Mouse (Mus musculus): ENCODE results near the gene Nufip2. TPM values are rescaled to one million over a fixed set of nuclear protein-coding genes. Genes with fewer than 3 reads are reported as not detected.

Nufip2 gene
- polyA plus RNA-seq, 1 experiment from 2014 or later = 3.9 TPM

GRCm38 (mm10) chr11:77697232-77697631 is 11.3 kb downstream of the Nufip2 start:
- H3K36me3 ChIP-seq (ENCODE audit: insufficient read depth, low read length) = peaks cover 23% of the 10 kb centered on the region; the same call in 1 of the 2 replicates
- no peak for DNase-seq (ENCODE audit: low spot score)
- WGBS = 49% methylated on average over 2 of the region's 2 CpGs

GRCm38 (mm10) chr11:77705920-77706319 is 20.0 kb downstream of the Nufip2 start:
- Histone ChIP-seq H3K9ac (ENCODE audit: low read depth, low read length) (no peak overlapping the region), H3K4me1 (replicated peaks; ENCODE audit: insufficient read depth, low read length) (no peaks in the 10 kb centered on the region), H3K9me3 (replicated peaks; ENCODE audit: low read length) (no peaks in the 10 kb centered on the region), H3K4me2 (ENCODE audit: low read length) (no peak overlapping the region), H3K27me3 (ENCODE audit: insufficient read depth, low read length) (no peaks in the 10 kb centered on the region), H3K27ac (no peak overlapping the region), H3K36me3 (ENCODE audit: insufficient read depth, low read length) (peaks cover 16% of the 10 kb centered on the region; the same call in 1 of the 2 replicates), H3K4me3 (replicated peaks; ENCODE audit: low read depth, low read length) (no peak overlapping the region)
- no peak for ATAC-seq (replicated peaks; ENCODE audit: low FRiP score, low read depth)
- TF ChIP-seq CTCF (IDR thresholded peaks at IDR 0.05; ENCODE audit: low read depth) = no peak
- 86% methylated on average over 3 of the region's 3 CpGs for WGBS
- no peak for DNase-seq (ENCODE audit: low spot score)

More at GRCm38 (mm10) chr11:77697232-77697631, 11.3 kb downstream of the Nufip2 start:
- no peak for ATAC-seq (replicated peaks; ENCODE audit: low FRiP score, low read depth)
- H3K4me1 ChIP-seq (replicated peaks; ENCODE audit: insufficient read depth, low read length) = no peaks in the 10 kb centered on the region
- TF ChIP-seq CTCF (IDR thresholded peaks at IDR 0.05; ENCODE audit: low read depth) = peak; percentile 8; the same call in 1 of the 2 replicates
- H3K9me3 ChIP-seq (replicated peaks; ENCODE audit: low read length) = no peaks in the 10 kb centered on the region
- no peaks in the 10 kb centered on the region for H3K27me3 ChIP-seq (ENCODE audit: insufficient read depth, low read length)
- H3K4me2 ChIP-seq (ENCODE audit: low read length) = no peak overlapping the region
- no peak overlapping the region for H3K27ac ChIP-seq
- no peak overlapping the region for H3K4me3 ChIP-seq (replicated peaks; ENCODE audit: low read depth, low read length)
- no peak overlapping the region for H3K9ac ChIP-seq (ENCODE audit: low read depth, low read length)

- H3K4me3 ChIP-seq (replicated peaks; ENCODE audit: low read depth, low read length) = no peak overlapping the region
- peaks cover 20% of the 10 kb centered on the region; the same call in 1 of the 2 replicates for H3K36me3 ChIP-seq (ENCODE audit: insufficient read depth, low read length)
- H3K9ac ChIP-seq (ENCODE audit: low read depth, low read length) = no peak overlapping the region
- no peaks in the 10 kb centered on the region for H3K27me3 ChIP-seq (ENCODE audit: insufficient read depth, low read length)
- WGBS = 50% methylated on average over 3 of the region's 3 CpGs
- TF ChIP-seq CTCF (IDR thresholded peaks at IDR 0.05; ENCODE audit: low read depth) = no peak
- H3K4me1 ChIP-seq (replicated peaks; ENCODE audit: insufficient read depth, low read length) = no peaks in the 10 kb centered on the region
- no peak overlapping the region for H3K27ac ChIP-seq
- ATAC-seq (replicated peaks; ENCODE audit: low FRiP score, low read depth) (no peak), DNase-seq (ENCODE audit: low spot score) (no peak)
- no peak overlapping the region for H3K4me2 ChIP-seq (ENCODE audit: low read length)
- no peaks in the 10 kb centered on the region for H3K9me3 ChIP-seq (replicated peaks; ENCODE audit: low read length)
Measured at GRCm38 (mm10) chr11:77709039-77709438, 23.1 kb downstream of the Nufip2 start.

GRCm38 (mm10) chr11:77713736-77714135 is 27.8 kb downstream of the Nufip2 start:
- H3K27me3 ChIP-seq (ENCODE audit: insufficient read depth, low read length) = no peaks in the 10 kb centered on the region
- no peaks in the 10 kb centered on the region for H3K4me1 ChIP-seq (replicated peaks; ENCODE audit: insufficient read depth, low read length)
- H3K27ac ChIP-seq = no peak overlapping the region
- TF ChIP-seq CTCF (IDR thresholded peaks at IDR 0.05; ENCODE audit: low read depth) = no peak
- DNase-seq (ENCODE audit: low spot score) (no peak), ATAC-seq (replicated peaks; ENCODE audit: low FRiP score, low read depth) (no peak)
- H3K9ac ChIP-seq (ENCODE audit: low read depth, low read length) = no peak overlapping the region
- H3K9me3 ChIP-seq (replicated peaks; ENCODE audit: low read length) = no peaks in the 10 kb centered on the region
- H3K4me3 ChIP-seq (replicated peaks; ENCODE audit: low read depth, low read length) = no peak overlapping the region
- no peak overlapping the region for H3K4me2 ChIP-seq (ENCODE audit: low read length)
- H3K36me3 ChIP-seq (ENCODE audit: insufficient read depth, low read length) = peaks cover 10% of the 10 kb centered on the region; the same call in 1 of the 2 replicates
- WGBS = 94% methylated on average over 3 of the region's 3 CpGs

- Histone ChIP-seq H3K27me3 (ENCODE audit: insufficient read depth, low read length) (no peaks in the 10 kb centered on the region), H3K4me2 (ENCODE audit: low read length) (no peak overlapping the region), H3K36me3 (ENCODE audit: insufficient read depth, low read length) (no peaks in the 10 kb centered on the region), H3K9ac (ENCODE audit: low read depth, low read length) (no peak overlapping the region), H3K4me3 (replicated peaks; ENCODE audit: low read depth, low read length) (no peak overlapping the region), H3K4me1 (replicated peaks; ENCODE audit: insufficient read depth, low read length) (no peaks in the 10 kb centered on the region), H3K27ac (no peak overlapping the region), H3K9me3 (replicated peaks; ENCODE audit: low read length) (no peaks in the 10 kb centered on the region)
- no peak for ATAC-seq (replicated peaks; ENCODE audit: low FRiP score, low read depth)
- WGBS = 91% methylated on average over 2 of the region's 2 CpGs
- DNase-seq (ENCODE audit: low spot score) = no peak
- TF ChIP-seq CTCF (IDR thresholded peaks at IDR 0.05; ENCODE audit: low read depth) = no peak
Measured at GRCm38 (mm10) chr11:77719055-77719454, 33.1 kb downstream of the Nufip2 start.

GRCm38 (mm10) chr11:77721389-77721788 is 35.4 kb downstream of the Nufip2 start:
- no peaks in the 10 kb centered on the region for H3K9me3 ChIP-seq (replicated peaks; ENCODE audit: low read length)

GRCm38 (mm10) chr11:77724766-77725165 is 38.8 kb downstream of the Nufip2 start:
- DNase-seq (ENCODE audit: low spot score) (no peak), ATAC-seq (replicated peaks; ENCODE audit: low FRiP score, low read depth) (no peak)
- H3K36me3 ChIP-seq (ENCODE audit: insufficient read depth, low read length) = no peaks in the 10 kb centered on the region
- H3K9me3 ChIP-seq (replicated peaks; ENCODE audit: low read length) = no peaks in the 10 kb centered on the region
- H3K27ac ChIP-seq = no peak overlapping the region
- TF ChIP-seq CTCF (IDR thresholded peaks at IDR 0.05; ENCODE audit: low read depth) = no peak
- H3K27me3 ChIP-seq (ENCODE audit: insufficient read depth, low read length) = no peaks in the 10 kb centered on the region
- H3K9ac ChIP-seq (ENCODE audit: low read depth, low read length) = no peak overlapping the region
- WGBS = 83% methylated on average over 7 of the region's 7 CpGs
- no peaks in the 10 kb centered on the region for H3K4me1 ChIP-seq (replicated peaks; ENCODE audit: insufficient read depth, low read length)
- H3K4me3 ChIP-seq (replicated peaks; ENCODE audit: low read depth, low read length) = no peak overlapping the region
- no peak overlapping the region for H3K4me2 ChIP-seq (ENCODE audit: low read length)

More at GRCm38 (mm10) chr11:77721389-77721788, 35.4 kb downstream of the Nufip2 start:
- peak; percentile 24; the same call in 1 of the 2 replicates for TF ChIP-seq CTCF (IDR thresholded peaks at IDR 0.05; ENCODE audit: low read depth)
- no peak for DNase-seq (ENCODE audit: low spot score)
- Histone ChIP-seq H3K27me3 (ENCODE audit: insufficient read depth, low read length) (no peaks in the 10 kb centered on the region), H3K27ac (no peak overlapping the region), H3K9ac (ENCODE audit: low read depth, low read length) (no peak overlapping the region), H3K36me3 (ENCODE audit: insufficient read depth, low read length) (no peaks in the 10 kb centered on the region), H3K4me2 (ENCODE audit: low read length) (no peak overlapping the region), H3K4me3 (replicated peaks; ENCODE audit: low read depth, low read length) (no peak overlapping the region), H3K4me1 (replicated peaks; ENCODE audit: insufficient read depth, low read length) (no peaks in the 10 kb centered on the region)
- 91% methylated on average over 4 of the region's 4 CpGs for WGBS
- ATAC-seq (replicated peaks; ENCODE audit: low FRiP score, low read depth) = no peak

Measured in kidney, postnatal 0 days (tissue).